Mouse (Mus musculus) left cerebral cortex, adult 2 months (tissue): ENCODE measurements around the gene Ldlrad3. TPM values are rescaled to one million over a fixed set of nuclear protein-coding genes. Genes with fewer than 3 reads are reported as not detected.

Experiments
- DNase-seq, 2 experiments: peaks; one replicate each; pipeline ENCODE4 v3.0.0; 2021 to 2022; ENCODE audit warnings: low spot score in 2 of 2, mixed read lengths in 1 of 2; ENCODE audit errors: extremely low spot score in 1 of 2
- H3K27ac ChIP-seq: fragments of 200-600 bp; 2 replicates; pipeline ENCODE4 v1.8.1; 2022
- H3K4me3 ChIP-seq: fragments of 200-600 bp; 2 replicates; pipeline ENCODE4 v1.8.1; 2022
- CTCF ChIP-seq: fragments of 200-600 bp; IDR thresholded peaks from 2 replicates; pipeline ENCODE4 v1.8.1; 2022; ENCODE audit warnings: antibody characterized with exemption, mild to moderate bottlenecking, moderate library complexity
- intact Hi-C: fragments of 180-260 bp; cut with DNase I; formaldehyde crosslinking; loops from one replicate; pipeline ENCODE4 v1.15.1; 2025
- total RNA-seq, 2 experiments: library from RNA; stranded (reverse); gene quantifications; 2 replicates each; pipeline ENCODE4 v1.2.3; 2021

Ldlrad3 gene
- total RNA-seq, 2 experiments from 2014 or later: 9.1 to 10.3 TPM

GRCm38 (mm10) chr2:102136184-102136583 is 50.0 kb downstream of the Ldlrad3 start:
- intact Hi-C loops: no loop called here
- no peak for DNase-seq
- Histone ChIP-seq H3K27ac (0 out of 2 replicates have a peak overlapping the region, but pooled peaks have one; percentile 24), H3K4me3 (no peak overlapping the region)
- no peak for TF ChIP-seq CTCF

- intact Hi-C loops: loop anchor here (5.0 kb wide), 1 partner anchor 53 kb away; the partner anchor contains the start of gene Ldlrad3
- no peak overlapping the region for H3K4me3 ChIP-seq
Observed at GRCm38 (mm10) chr2:102134510-102135262, 51.5 kb downstream of the Ldlrad3 start.

GRCm38 (mm10) chr2:102132945-102133558 is 53.1 kb downstream of the Ldlrad3 start:
- Histone ChIP-seq H3K27ac (peak overlapping the region; percentile 87), H3K4me3 (no peak overlapping the region)
- intact Hi-C loops: loop anchor here (5.0 kb wide), 1 partner anchor 54 kb away; the partner anchor contains the start of gene Ldlrad3
- no peak for TF ChIP-seq CTCF
- DNase-seq: no peak

More at GRCm38 (mm10) chr2:102134510-102135262, 51.5 kb downstream of the Ldlrad3 start:
- TF ChIP-seq CTCF: no peak
- H3K27ac ChIP-seq: peak overlapping the region; percentile 87
- DNase-seq: peak; percentile 62 to 72

GRCm38 (mm10) chr2:102130198-102130845 is 55.9 kb downstream of the Ldlrad3 start:
- H3K4me3 ChIP-seq: no peak overlapping the region
- H3K27ac ChIP-seq: peak overlapping the region; percentile 53; the same call in 1 of the 2 replicates
- DNase-seq: peak in 1 of 2 experiments; percentile 59
- intact Hi-C loops: loop anchor here (5.0 kb wide), 1 partner anchor 57 kb away; the partner anchor contains the start of gene Ldlrad3
- no peak for TF ChIP-seq CTCF

- intact Hi-C loops: no loop called here
Observed at GRCm38 (mm10) chr2:102129235-102129634, 57.0 kb downstream of the Ldlrad3 start.

GRCm38 (mm10) chr2:102128500-102129030 is 57.6 kb downstream of the Ldlrad3 start:
- Histone ChIP-seq H3K4me3 (no peak overlapping the region), H3K27ac (no peak overlapping the region; the same call in 1 of the 2 replicates)
- intact Hi-C loops: no loop called here
- TF ChIP-seq CTCF: no peak
- DNase-seq: no peak

More at GRCm38 (mm10) chr2:102129235-102129634, 57.0 kb downstream of the Ldlrad3 start:
- no peak overlapping the region for H3K4me3 ChIP-seq
- DNase-seq: no peak
- TF ChIP-seq CTCF: no peak
- H3K27ac ChIP-seq: no peak overlapping the region

GRCm38 (mm10) chr2:102127791-102128387 is 58.3 kb downstream of the Ldlrad3 start:
- no peak for DNase-seq
- Histone ChIP-seq H3K4me3 (no peak overlapping the region), H3K27ac (peak overlapping the region; percentile 36; the same call in 1 of the 2 replicates)
- no peak for TF ChIP-seq CTCF
- intact Hi-C loops: no loop called here

- DNase-seq: no peak
- H3K27ac ChIP-seq: no peak overlapping the region
- no peak overlapping the region for H3K4me3 ChIP-seq
- intact Hi-C loops: no loop called here
- TF ChIP-seq CTCF: no peak
Observed at GRCm38 (mm10) chr2:102127221-102127620, 59.0 kb downstream of the Ldlrad3 start.

- intact Hi-C loops: no loop called here
- no peak for DNase-seq
- no peak for TF ChIP-seq CTCF
- no peak overlapping the region for H3K4me3 ChIP-seq
- no peak overlapping the region for H3K27ac ChIP-seq
Observed at GRCm38 (mm10) chr2:102126076-102126475, 60.1 kb downstream of the Ldlrad3 start.

- TF ChIP-seq CTCF: no peak
- intact Hi-C loops: no loop called here
- Histone ChIP-seq H3K4me3 (no peak overlapping the region), H3K27ac (no peak overlapping the region)
- no peak for DNase-seq
Observed at GRCm38 (mm10) chr2:102125042-102125441, 61.1 kb downstream of the Ldlrad3 start.

GRCm38 (mm10) chr2:102122146-102122515 is 64.1 kb downstream of the Ldlrad3 start:
- TF ChIP-seq CTCF: no peak

More at GRCm38 (mm10) chr2:102122146-102122515, 64.1 kb downstream of the Ldlrad3 start:
- intact Hi-C loops: no loop called here
- Histone ChIP-seq H3K4me3 (no peak overlapping the region), H3K27ac (no peak overlapping the region; the same call in 1 of the 2 replicates)
- DNase-seq: no peak
